Mouse (Mus musculus) urinary bladder, adult 18-20 months (tissue): ENCODE results near the gene Cfap65.

Experiments used
- DNase-seq, 2 experiments: peaks; one replicate each; pipeline ENCODE4 v3.0.0; 2022; ENCODE audit warnings: low spot score in 2 of 2, mixed read lengths in 2 of 2

The Cfap65 gene

DNA sequence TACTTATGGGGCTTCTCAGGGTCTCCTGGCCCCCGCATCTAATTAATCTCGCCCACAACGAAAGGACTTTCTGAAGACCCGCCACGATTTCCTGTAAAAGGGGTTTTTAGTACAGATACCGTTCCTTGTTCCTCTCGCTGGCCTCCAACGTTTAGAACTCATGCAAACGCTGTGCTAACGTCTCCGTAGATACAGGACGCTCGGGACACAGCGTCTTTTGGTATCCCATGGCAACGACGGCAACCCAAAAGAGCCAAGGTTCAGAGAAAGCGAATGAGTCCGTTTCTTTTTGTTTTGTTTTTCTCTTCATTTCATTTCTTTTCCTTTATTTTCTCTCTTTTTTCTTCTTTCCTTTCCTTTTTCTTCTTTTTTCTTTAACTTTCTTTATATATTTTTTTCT is at the start of gene Cfap65:
TSS of gene Cfap65 (minus strand) at position 198 of the 400 bp plus-strand sequence.
- DNase-seq, result no peak

DNA sequence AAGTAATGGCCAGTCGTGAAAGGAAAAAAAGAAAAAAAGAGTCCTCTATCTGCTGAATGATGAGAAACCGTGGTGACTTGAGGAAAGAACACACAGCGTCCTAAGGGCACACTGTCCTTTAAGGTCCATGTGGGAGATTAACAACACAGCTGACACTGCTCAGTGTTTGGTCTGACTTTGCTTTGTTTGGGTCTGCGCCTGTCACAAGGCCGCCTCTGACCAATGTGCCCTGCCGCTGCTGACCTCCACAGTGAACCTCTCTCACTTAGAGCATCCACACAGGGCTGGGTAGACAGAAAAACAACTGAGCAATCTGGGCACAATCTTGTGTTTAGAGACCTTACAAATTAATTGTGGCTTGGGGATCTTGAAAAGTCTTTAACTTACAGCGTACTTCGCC is 41.6 kb upstream of the Cfap65 start:
- DNase-seq, result no peak

DNA sequence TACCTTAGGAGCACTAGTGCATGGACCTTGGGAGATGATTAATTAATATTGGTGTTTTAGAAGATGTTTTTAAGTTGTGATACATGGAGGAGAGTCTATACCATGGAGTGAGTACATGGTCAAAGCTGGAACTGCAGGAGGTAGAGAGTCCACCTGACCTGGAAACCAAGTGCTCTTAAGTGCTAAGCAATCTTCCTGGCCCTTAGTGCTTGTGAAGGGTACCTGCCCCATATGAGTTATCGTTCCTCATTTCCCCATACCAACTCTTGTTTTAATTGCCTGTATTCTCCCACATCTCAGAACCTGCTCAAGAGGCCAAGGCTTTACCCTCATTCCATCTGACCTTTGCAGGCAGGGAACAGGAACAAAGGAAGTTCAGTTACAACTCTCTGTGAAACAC is 40.5 kb upstream of the Cfap65 start:
- DNase-seq, result no peak

DNA sequence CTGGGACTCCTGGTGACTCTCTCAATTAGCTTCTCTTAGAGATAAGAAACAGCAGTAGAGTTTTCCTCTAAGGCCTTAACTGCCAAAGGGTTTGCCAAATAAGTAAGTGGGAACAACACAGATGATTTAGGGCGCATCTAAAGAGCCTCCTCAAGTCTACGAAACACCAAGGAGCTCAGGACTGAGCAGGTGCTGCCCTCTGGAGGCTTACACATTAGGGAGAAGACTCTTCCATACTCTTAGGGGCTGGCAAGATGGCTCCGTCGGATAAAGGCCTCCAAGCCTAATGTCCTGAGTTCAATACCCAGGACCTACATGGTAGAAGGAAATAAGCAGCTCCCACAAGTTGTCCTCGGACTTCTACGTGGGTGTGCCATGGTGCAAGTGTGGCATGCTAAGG is 38.2 kb upstream of the Cfap65 start:
- DNase-seq, result no peak

GRCm38 (mm10) chr1:74971353-74972050 is 36.1 kb upstream of the Cfap65 start:
- no peak for DNase-seq

DNA sequence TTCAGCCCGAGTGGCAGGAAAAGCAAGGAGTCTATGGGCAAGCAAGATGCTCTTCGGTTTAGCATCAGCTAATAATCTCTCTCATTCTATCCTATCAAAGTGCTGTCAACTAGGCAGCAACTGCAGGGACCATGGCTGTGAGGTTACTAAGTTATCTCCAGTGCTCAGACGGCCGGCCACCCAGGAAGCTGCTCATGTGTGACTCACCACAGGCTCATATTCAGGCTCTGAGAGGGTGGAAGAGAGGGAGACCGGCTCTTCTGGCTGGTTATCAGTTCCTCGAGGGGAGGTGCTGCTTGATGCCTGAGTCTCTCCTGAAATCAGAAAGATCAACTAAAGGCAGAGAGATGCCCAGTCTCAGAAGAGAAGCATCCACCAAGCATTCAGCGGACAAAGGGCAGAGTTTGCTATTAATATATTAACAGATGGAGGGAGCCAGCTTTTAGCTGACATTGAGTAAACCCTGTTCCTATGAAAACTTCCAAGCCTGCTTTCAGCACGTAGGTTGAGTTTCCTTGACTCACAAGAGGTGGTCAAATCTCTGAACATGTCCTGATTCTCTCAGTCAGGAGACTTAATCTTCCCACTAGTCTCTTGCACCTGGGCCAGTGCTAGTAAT is 32.7 kb upstream of the Cfap65 start:
- no peak for DNase-seq

- peak; percentile 57 to 62 for DNase-seq
These were observed 29.3 kb upstream of the Cfap65 start for GRCm38 (mm10) chr1:74964494-74965215.

DNA sequence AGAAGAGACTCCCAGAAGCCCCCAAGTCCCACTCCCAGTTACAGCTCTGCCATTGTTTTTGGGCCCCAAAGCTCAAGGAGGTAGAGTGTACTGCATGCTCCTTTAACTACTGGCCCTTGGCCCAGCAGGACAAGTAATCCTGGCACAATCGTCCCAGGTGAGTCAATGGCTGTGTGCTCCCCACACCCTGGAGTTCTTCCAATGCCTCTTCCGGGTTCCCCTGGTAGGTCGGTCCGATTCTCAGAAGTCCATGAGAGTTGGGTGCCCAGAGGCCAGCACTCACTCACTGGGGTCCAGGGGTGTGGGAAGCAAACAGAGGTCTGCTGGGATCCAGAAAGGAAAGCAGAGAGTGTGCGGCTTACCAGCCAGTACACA is 27.4 kb upstream of the Cfap65 start:
- no peak for DNase-seq

- no peak for DNase-seq
These were observed 26.9 kb upstream of the Cfap65 start for GRCm38 (mm10) chr1:74962126-74962852.

GRCm38 (mm10) chr1:74961722-74962121 is 26.3 kb upstream of the Cfap65 start:
- no peak for DNase-seq

GRCm38 (mm10) chr1:74960059-74960458 is 24.7 kb upstream of the Cfap65 start:
- DNase-seq, result no peak

- no peak for DNase-seq
These were observed 16.3 kb upstream of the Cfap65 start, which contains the start of gene Ihh for GRCm38 (mm10) chr1:74951556-74952210. TSS of gene Ihh (minus strand) at chr1:74951672.

- no peak for DNase-seq
These were observed 15.4 kb upstream of the Cfap65 start for GRCm38 (mm10) chr1:74950576-74951490.

DNA sequence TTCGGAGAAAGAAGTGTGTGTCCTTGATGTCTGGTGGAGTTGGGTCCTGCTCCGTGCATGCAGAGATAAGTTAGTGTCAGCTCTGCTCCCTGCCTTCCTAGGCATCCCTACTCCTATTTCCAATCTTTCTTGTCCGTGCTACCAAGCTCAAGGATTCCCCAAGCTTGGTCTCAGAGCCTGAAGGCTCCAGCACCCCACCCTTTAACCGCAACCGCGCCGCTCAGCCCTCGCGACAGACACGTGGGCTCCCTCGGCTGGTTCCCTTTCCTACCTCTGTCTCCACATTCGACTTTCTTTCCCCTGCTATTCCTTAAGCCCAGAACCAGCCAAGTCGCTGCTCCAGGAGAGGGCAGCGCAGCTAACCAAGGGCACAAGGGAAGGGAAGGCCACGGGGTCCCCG is 14.7 kb upstream of the Cfap65 start:
- no peak for DNase-seq

- peak in 1 of 2 experiments; percentile 50 for DNase-seq
These were observed 14.3 kb upstream of the Cfap65 start for GRCm38 (mm10) chr1:74949666-74950050.

- peak; percentile 28 to 79 for DNase-seq
These were observed 13.6 kb upstream of the Cfap65 start for GRCm38 (mm10) chr1:74948784-74949665.

GRCm38 (mm10) chr1:74947986-74948670 is 12.7 kb upstream of the Cfap65 start:
- DNase-seq, result no peak

GRCm38 (mm10) chr1:74941651-74942360 is 6.4 kb upstream of the Cfap65 start:
- no peak for DNase-seq
